Mouse (Mus musculus) gastrocnemius, postnatal 14 days (tissue): ENCODE measurements at regions not wholly inside any gene's neighbourhood (a gene's known extent, or its start where the extent isn't known, plus 50 kb on each side); places are given as distances from the start of the nearest gene placed in this dataset.
"Not testable (repeated sequence)": the region's sequence is repeated elsewhere in the genome, so short reads cannot be mapped to it uniquely, and the experiment has no call there.

Experiments used
- DNase-seq: peaks from one replicate; pipeline ENCODE4 v3.0.0; 2021; ENCODE audit warnings: mixed read lengths
- intact Hi-C: fragments of 180-260 bp; cut with DNase I; formaldehyde crosslinking; loops from one replicate; pipeline ENCODE4 v1.15.1; 2025; ENCODE audit warnings: low total_unique reads

GRCm38 (mm10) chr14:15842024-15842599 is 403.3 kb upstream of the Lrrc3b start:
- intact Hi-C loops = no loop called here
- no peak for DNase-seq

- intact Hi-C loops = no loop called here
- no peak for DNase-seq
These were observed 380.6 kb upstream of the Ngly1 start for GRCm38 (mm10) chr14:15868520-15868919.

- intact Hi-C loops = no loop called here
These were observed 377.1 kb upstream of the Ngly1 start for GRCm38 (mm10) chr14:15872013-15872412.

GRCm38 (mm10) chr14:15880146-15880545 is 368.9 kb upstream of the Ngly1 start:
- no peak for DNase-seq
- intact Hi-C loops = loop anchor here (5.0 kb wide), 1 partner anchor 523 kb away; no protein-coding TSS in a partner anchor

More at GRCm38 (mm10) chr14:15872013-15872412, 377.1 kb upstream of the Ngly1 start:
- DNase-seq = no peak

GRCm38 (mm10) chr14:15881284-15881683 is 367.8 kb upstream of the Ngly1 start:
- intact Hi-C loops = loop anchor here (5.0 kb wide), 1 partner anchor 524 kb away; no protein-coding TSS in a partner anchor
- DNase-seq = peak; percentile 14

- DNase-seq = no peak
- intact Hi-C loops = loop anchor here (5.0 kb wide), 1 partner anchor 527 kb away; no protein-coding TSS in a partner anchor
These were observed 364.3 kb upstream of the Ngly1 start for GRCm38 (mm10) chr14:15884641-15885340.

GRCm38 (mm10) chr14:15897098-15897497 is 352.0 kb upstream of the Ngly1 start:
- no peak for DNase-seq
- intact Hi-C loops = no loop called here

GRCm38 (mm10) chr14:15906429-15906828 is 342.7 kb upstream of the Ngly1 start:
- DNase-seq, intact Hi-C loops: not testable (repeated sequence)

- DNase-seq, intact Hi-C loops: not testable (repeated sequence)
These were observed 335.9 kb upstream of the Ngly1 start for GRCm38 (mm10) chr14:15913206-15913605.

- DNase-seq = no peak
- intact Hi-C loops = no loop called here
These were observed 334.9 kb upstream of the Ngly1 start for GRCm38 (mm10) chr14:15914176-15914575.

- intact Hi-C loops = not testable (repeated sequence)
These were observed 324.4 kb upstream of the Ngly1 start for GRCm38 (mm10) chr14:15924676-15925075.

GRCm38 (mm10) chr14:15934729-15935128 is 314.4 kb upstream of the Ngly1 start:
- intact Hi-C loops = no loop called here
- DNase-seq = no peak

More at GRCm38 (mm10) chr14:15924676-15925075, 324.4 kb upstream of the Ngly1 start:
- DNase-seq = not testable (repeated sequence)

GRCm38 (mm10) chr14:15970321-15970720 is 278.8 kb upstream of the Ngly1 start:
- intact Hi-C loops = no loop called here
- no peak for DNase-seq

GRCm38 (mm10) chr14:15970767-15971166 is 278.3 kb upstream of the Ngly1 start:
- intact Hi-C loops = no loop called here
- DNase-seq = no peak

- intact Hi-C loops = no loop called here
- no peak for DNase-seq
These were observed 277.8 kb upstream of the Ngly1 start for GRCm38 (mm10) chr14:15971306-15971705.

GRCm38 (mm10) chr14:15977366-15977765 is 271.7 kb upstream of the Ngly1 start:
- no peak for DNase-seq
- intact Hi-C loops = no loop called here

GRCm38 (mm10) chr14:15978329-15978728 is 270.8 kb upstream of the Ngly1 start:
- no peak for DNase-seq
- intact Hi-C loops = no loop called here

GRCm38 (mm10) chr14:16005409-16005808 is 243.7 kb upstream of the Ngly1 start:
- no peak for DNase-seq
- intact Hi-C loops = no loop called here

- intact Hi-C loops = no loop called here
- no peak for DNase-seq
These were observed 242.1 kb upstream of the Ngly1 start for GRCm38 (mm10) chr14:16006968-16007367.

GRCm38 (mm10) chr14:16009778-16010177 is 239.3 kb upstream of the Ngly1 start:
- intact Hi-C loops = no loop called here
- no peak for DNase-seq

GRCm38 (mm10) chr14:16023853-16024252 is 225.2 kb upstream of the Ngly1 start:
- intact Hi-C loops = no loop called here
- no peak for DNase-seq
